Mouse (Mus musculus): ENCODE results near the gene Cacna1f. TPM values are rescaled to one million over a fixed set of nuclear protein-coding genes. Genes with fewer than 3 reads are reported as not detected.

The Cacna1f gene
- total RNA-seq, 4 experiments from 2014 or later, result not detected

DNA sequence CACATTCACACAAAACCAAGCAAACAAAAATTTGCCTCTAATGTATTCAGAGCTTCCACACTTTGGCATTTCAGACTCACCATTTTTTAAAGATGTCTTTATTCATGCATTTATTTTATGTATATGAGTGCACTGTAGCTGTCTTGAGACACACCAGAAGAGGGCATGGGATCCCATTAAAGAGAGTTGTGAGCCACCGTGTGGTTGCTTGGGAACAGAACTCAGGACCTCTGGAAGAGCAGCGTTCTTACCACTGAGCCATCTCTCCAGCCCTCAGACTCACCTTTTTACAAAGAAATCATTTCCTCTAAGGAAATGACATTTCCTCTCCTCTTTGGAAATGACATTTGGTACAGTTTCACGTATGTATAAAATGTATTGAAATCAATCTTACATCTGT lies 72.1 kb downstream of the Cacna1f start:
- no peak for DNase-seq

DNA sequence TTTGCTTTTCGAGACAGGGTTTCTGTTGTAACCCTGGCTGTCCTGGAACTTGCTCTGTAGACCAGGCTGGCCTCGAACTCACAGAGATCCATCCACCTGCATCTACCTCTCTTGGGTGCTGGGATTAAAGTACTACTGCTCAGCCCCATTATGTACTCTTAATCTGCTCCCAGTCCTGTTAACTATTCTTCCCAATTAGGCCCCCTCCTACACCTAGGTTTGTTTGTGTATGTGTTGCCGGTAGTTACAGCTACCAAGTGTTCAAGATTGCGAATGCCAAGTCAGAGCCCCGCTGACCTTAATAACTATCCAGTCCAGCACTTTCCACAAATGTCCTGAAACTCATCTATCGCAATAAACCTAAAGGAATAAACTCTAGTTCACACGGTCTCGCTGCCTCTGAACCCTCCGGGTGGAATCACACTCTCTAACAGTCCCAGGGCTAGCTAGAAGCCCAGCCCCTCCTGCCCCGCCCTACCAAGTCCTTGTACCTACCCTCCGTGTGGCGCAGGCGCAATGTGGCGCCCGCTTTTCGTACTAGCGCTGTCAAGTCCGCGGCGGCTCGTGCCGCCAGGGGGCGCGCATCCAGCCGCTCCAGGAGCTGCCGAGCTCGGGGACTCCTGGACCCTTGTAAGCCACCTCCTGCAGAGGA lies 72.6 kb downstream of the Cacna1f start:
- peak; percentile 82 for DNase-seq

DNA sequence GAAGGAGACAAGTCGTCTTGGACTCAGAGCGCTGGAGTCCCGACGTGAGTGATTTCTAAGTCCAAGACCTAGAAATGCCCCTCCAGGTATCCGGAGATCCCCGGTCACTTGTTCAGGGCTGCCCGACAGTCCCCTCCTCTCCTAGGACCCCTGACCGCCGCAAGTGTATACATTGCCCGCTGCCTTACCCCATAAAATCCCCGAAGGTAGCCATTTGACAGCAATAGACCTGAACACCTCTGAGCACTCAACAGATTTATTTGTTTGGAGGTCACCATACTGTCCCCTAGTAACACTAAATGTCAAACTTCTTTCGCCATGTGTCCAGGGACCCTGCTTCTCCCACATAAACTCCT lies 73.2 kb downstream of the Cacna1f start:
- DNase-seq, result no peak

DNA sequence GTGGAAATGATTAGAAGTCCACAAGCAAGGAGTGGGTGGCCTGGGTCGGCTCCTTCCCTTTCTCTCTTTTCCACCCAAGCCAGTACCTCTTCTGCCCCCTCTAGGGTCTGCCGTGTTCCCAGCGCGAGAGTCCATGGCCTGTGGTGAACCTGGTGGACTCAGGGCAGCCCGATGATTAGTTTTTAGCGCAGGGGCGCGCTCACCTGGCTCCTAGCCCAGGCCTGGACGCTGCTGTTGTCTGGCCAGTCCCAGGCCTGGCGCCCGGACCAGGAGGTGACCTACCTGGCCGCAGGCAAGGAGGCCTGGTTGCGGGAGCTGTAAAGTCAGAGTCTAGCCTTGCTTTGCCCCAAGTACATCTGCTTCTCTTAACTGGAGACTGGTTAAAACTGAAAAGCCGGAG lies 74.0 kb downstream of the Cacna1f start, which contains the start of gene Magix:
TSS of gene Magix (minus strand) at position 388 of the 400 bp plus-strand sequence.
- DNase-seq, result no peak

Other genes starting within 250 kb of the Cacna1f start
- gene Usp27x, start 231.3 kb upstream of the Cacna1f start, total RNA-seq (2022), result 10 to 100 TPM; 27.7 to 36.7 (median 32.1) TPM
- gene Foxp3, start 33.4 kb upstream of the Cacna1f start, total RNA-seq (2022), result not detected
- gene Ppp1r3f, start 32.8 kb upstream of the Cacna1f start, total RNA-seq (2022), result 10 to 100 TPM in 1 of 4 experiments, 1 to 10 TPM in 3; 4.1 to 10.3 (median 5.8) TPM
- 10 to 100 TPM; 22.4 to 30.0 (median 27.1) TPM for gene Ccdc22, start 1.6 kb upstream of the Cacna1f start, total RNA-seq (2022)
- 100 to 1,000 TPM in 1 of 4 experiments, 10 to 100 TPM in 3; 71.5 to 122 (median 80.3) TPM for gene Syp, start 31.4 kb downstream of the Cacna1f start, total RNA-seq (2022)
- gene Prickle3, start 50.2 kb downstream of the Cacna1f start, total RNA-seq (2022), result 10 to 100 TPM in 3 of 4 experiments, 1 to 10 TPM in 1; 9.6 to 14.5 (median 12.8) TPM
- gene Plp2, start 64.3 kb downstream of the Cacna1f start, total RNA-seq (2022), result 10 to 100 TPM; 57.7 to 99.2 (median 78.7) TPM
- gene Magix, start 74.2 kb downstream of the Cacna1f start, total RNA-seq (2022), result under 1 TPM; 0.31 to 0.67 (median 0.45) TPM
- 10 to 100 TPM; 57.1 to 76.9 (median 64.6) TPM for gene Gpkow, start 90.0 kb downstream of the Cacna1f start, total RNA-seq (2022)
- gene Wdr45, start 107.2 kb downstream of the Cacna1f start, total RNA-seq (2022), result 10 to 100 TPM; 68.5 to 92.2 (median 76.2) TPM
- gene Gm45208, start 115.2 kb downstream of the Cacna1f start, total RNA-seq (2022), result not detected
- gene Praf2, start 121.4 kb downstream of the Cacna1f start, total RNA-seq (2022), result 10 to 100 TPM; 14.4 to 18.2 (median 15.7) TPM
- 1 to 10 TPM; 4.7 to 7.3 (median 5.4) TPM for gene Ccdc120, start 143.8 kb downstream of the Cacna1f start, total RNA-seq (2022)
- gene Tfe3, start 155.5 kb downstream of the Cacna1f start, total RNA-seq (2022), result 10 to 100 TPM; 36.1 to 53.1 (median 44.9) TPM
- 10 to 100 TPM; 43.8 to 71.8 (median 60.5) TPM for gene Gripap1, start 182.7 kb downstream of the Cacna1f start, total RNA-seq (2022)
- gene Kcnd1, start 215.2 kb downstream of the Cacna1f start, total RNA-seq (2022), result 1 to 10 TPM in 3 of 4 experiments, under 1 TPM in 1; 0.81 to 2.1 (median 1.6) TPM
- gene Otud5, start 234.3 kb downstream of the Cacna1f start, total RNA-seq (2022), result 10 to 100 TPM; 62.6 to 72.7 (median 69.4) TPM